Comparison of ENCODE assay signal across 10 mouse cellular contexts in the genomic region with DNA sequence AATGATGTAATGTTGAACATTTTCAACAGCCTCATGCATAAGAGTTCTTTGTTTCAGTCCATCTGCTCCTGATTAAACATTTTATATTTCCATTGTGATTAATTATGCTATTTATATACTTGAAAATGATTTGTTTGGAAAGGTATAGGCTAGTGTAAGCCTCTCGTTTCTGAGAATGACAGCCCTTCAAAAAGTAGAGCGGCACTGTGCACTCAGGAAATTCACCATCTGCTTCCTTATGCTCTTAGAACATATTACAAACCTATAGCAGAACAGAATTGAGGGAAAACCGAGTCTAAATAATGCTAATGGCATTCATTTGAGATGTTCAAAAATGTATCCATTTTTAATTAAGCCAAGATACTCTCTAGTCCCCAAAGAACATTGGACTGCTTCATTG.
"Had no signal": no experiment of that assay in that cellular context is flagged by ENCODE, and none has a peak within 500 bp of the region (broad histone marks: within the 10 kb centered on the region; RNA-seq: fewer than 3 reads in every experiment).

No protein-coding gene starts in this region.

- DNase-seq: kidney, adult 18-20 months; kidney, postnatal 10 days; kidney, postnatal 4 days; lung, adult 18-20 months; lung, postnatal 36 days; right cerebral cortex, adult 18-20 months; thymus, adult 18-20 months; thymus, postnatal 14 days had no signal

- H3K9ac ChIP-seq: liver, embryonic 14.5 days; midbrain, embryonic 13.5 days had no signal

- H3K9me3 ChIP-seq: midbrain, embryonic 13.5 days had no signal

- ATAC-seq: midbrain, embryonic 13.5 days had no signal

- H3K4me2 ChIP-seq: midbrain, embryonic 13.5 days had no signal

- H3K27me3 ChIP-seq: midbrain, embryonic 13.5 days had no signal

- H3K27ac ChIP-seq: liver, embryonic 14.5 days; midbrain, embryonic 13.5 days had no signal

- H3K36me3 ChIP-seq: midbrain, embryonic 13.5 days had no signal

- H3K4me3 ChIP-seq: midbrain, embryonic 13.5 days had no signal
